Mouse (Mus musculus): ENCODE measurements around the gene Trim24.

DNA sequence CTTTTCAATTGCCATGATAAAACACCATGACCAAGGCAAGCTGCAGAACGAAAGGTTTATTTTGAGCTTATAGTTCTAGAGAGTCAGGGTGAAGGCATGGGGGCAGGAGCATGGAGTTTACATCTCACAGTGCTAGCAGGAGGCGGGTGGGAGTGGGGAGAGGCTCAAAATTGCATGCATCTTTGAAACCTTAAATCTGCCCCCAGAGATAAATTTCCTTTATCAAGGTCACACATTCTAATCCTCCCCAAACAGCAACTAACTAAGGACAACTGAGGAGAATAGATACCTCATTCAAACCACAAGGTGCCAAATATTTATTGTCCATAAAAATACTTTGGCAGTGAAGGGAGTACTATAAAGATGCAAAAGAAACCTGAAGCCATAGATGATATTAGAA, 19.3 kb upstream of the Trim24 start:
- TF ChIP-seq CTCF (IDR thresholded peaks at IDR 0.05; ENCODE audit: insufficient read depth, low read depth, low read length) (no peak), POLR2A (IDR thresholded peaks at IDR 0.05; ENCODE audit: insufficient read depth, low read depth, low read length) (no peak)

Data from olfactory bulb, adult 2 months (tissue).